Mouse (Mus musculus): ENCODE data around the gene Ice1. TPM values are rescaled to one million over a fixed set of nuclear protein-coding genes. Genes with fewer than 3 reads are reported as not detected.

The Ice1 gene
- polyA plus RNA-seq, 1 experiment from 2014 or later: 59.1 TPM

DNA sequence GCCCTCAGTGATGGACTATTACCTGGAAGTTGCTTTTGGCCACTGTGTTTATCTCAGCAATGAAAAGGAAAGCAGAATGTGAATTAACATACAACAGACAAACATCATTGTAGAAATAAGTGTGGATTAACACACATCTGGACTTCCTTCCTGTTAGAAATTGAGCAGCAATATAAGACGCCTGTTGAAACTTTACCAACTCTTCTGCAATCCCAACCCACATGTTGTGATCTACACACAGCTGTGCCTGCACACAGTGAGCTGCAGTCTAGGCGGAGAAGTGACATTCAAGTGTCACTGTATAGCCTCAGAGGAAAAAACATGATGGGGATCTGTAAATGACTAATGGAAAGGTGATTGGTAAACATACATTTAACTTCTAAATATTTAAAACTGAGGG, 69.5 kb downstream of the Ice1 start:
- no peak for ATAC-seq (ENCODE audit: low FRiP score, low TSS enrichment)
- Histone ChIP-seq H3K9ac (replicated peaks; ENCODE audit: low read length) (no peak overlapping the region), H3K4me2 (ENCODE audit: low read length) (no peak overlapping the region), H3K4me1 (ENCODE audit: control insufficient read depth, insufficient read depth, low read length) (no peaks in the 10 kb centered on the region), H3K9me3 (ENCODE audit: control insufficient read depth, low read length) (no peaks in the 10 kb centered on the region), H3K27me3 (ENCODE audit: control insufficient read depth, insufficient read depth, low read length) (no peaks in the 10 kb centered on the region), H3K27ac (replicated peaks; ENCODE audit: low read depth, low read length) (no peak overlapping the region), H3K36me3 (ENCODE audit: control insufficient read depth, insufficient read depth, low read length) (no peaks in the 10 kb centered on the region), H3K4me3 (replicated peaks; ENCODE audit: low read depth, low read length) (no peak overlapping the region)
- 90% methylated on average over 2 of the region's 2 CpGs for WGBS
- no peak for DNase-seq

DNA sequence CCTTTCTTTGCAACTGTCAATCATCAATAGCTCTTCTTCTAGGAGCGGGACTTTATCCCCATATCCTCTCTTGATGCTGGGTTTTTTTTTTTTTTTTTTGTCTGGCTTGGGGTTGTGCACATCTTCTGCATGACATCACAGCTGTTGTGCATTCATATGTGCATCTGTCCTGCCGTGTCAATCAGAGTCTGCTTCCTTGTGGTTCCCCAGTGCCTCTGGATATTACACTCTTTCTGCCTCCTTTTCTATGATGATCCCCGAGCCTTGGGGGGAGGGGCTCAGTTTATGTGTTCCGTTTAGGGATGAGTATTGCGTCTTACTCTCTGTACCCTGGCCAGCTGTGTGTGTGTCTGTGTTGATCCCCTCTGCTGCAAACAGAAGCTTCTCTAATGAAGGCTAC, 84.0 kb downstream of the Ice1 start:
- WGBS: 67% methylated on average over 5 of the region's 5 CpGs
- no peaks in the 10 kb centered on the region for H3K27me3 ChIP-seq (ENCODE audit: control insufficient read depth, insufficient read depth, low read length)
- H3K9ac ChIP-seq (replicated peaks; ENCODE audit: low read length): no peak overlapping the region
- no peaks in the 10 kb centered on the region for H3K9me3 ChIP-seq (ENCODE audit: control insufficient read depth, low read length)
- no peaks in the 10 kb centered on the region for H3K36me3 ChIP-seq (ENCODE audit: control insufficient read depth, insufficient read depth, low read length)
- ATAC-seq (ENCODE audit: low FRiP score, low TSS enrichment): no peak
- 0 out of 2 replicates have a peak, but pooled peaks cover 4% of the 10 kb centered on the region for H3K4me1 ChIP-seq (ENCODE audit: control insufficient read depth, insufficient read depth, low read length)
- no peak overlapping the region for H3K4me3 ChIP-seq (replicated peaks; ENCODE audit: low read depth, low read length)
- no peak overlapping the region for H3K4me2 ChIP-seq (ENCODE audit: low read length)
- DNase-seq: no peak
- H3K27ac ChIP-seq (replicated peaks; ENCODE audit: low read depth, low read length): no peak overlapping the region

DNA sequence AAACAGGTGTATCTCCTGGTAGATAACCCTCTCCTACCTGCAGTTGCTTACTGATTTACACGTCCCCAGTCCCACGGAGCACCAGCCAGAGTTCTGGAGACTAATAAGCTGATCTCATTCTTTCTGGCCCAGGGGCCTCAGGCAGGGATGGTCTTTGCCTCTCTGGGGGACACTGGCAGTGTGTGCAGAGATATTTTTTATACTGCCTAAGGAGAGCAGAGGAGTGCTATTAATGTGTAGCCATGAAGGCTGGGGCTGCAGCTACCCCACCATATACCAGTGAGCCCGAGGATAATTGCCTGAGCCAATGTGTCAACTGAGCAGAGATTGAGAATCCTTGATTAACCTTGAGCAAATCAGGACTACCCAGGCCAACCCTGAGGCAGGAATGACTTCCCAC, 90.0 kb downstream of the Ice1 start:
- Histone ChIP-seq H3K4me3 (replicated peaks; ENCODE audit: low read depth, low read length) (no peak overlapping the region), H3K36me3 (ENCODE audit: control insufficient read depth, insufficient read depth, low read length) (no peaks in the 10 kb centered on the region), H3K4me1 (ENCODE audit: control insufficient read depth, insufficient read depth, low read length) (peaks cover 8% of the 10 kb centered on the region), H3K27ac (replicated peaks; ENCODE audit: low read depth, low read length) (no peak overlapping the region), H3K27me3 (ENCODE audit: control insufficient read depth, insufficient read depth, low read length) (no peaks in the 10 kb centered on the region), H3K9me3 (ENCODE audit: control insufficient read depth, low read length) (no peaks in the 10 kb centered on the region), H3K9ac (replicated peaks; ENCODE audit: low read length) (no peak overlapping the region; the same call in 1 of the 2 replicates), H3K4me2 (ENCODE audit: low read length) (no peak overlapping the region)
- DNase-seq (peak; percentile 36), ATAC-seq (ENCODE audit: low FRiP score, low TSS enrichment) (no peak)
- WGBS: 20% methylated on average over 3 of the region's 3 CpGs

DNA sequence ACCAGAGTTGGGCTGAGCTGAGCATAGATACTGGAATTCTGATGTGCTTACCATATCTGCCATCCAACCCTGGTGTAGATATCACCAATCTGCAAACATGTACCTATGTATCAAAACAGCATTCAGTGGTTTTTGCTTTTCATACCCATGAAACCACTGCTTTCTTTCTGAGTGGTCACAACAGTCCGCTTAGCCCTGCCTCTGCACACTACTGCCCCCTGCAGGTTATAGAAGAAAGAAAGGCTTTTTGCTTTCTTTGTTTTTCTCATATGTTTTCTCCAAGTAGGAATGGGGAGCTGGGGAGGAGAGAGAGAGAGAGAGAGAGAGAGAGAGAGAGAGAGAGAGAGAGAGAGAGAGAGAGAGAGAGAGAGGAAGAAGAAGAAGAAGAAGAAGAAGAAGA, 92.2 kb downstream of the Ice1 start:
- no peak overlapping the region for H3K27ac ChIP-seq (replicated peaks; ENCODE audit: low read depth, low read length)
- H3K4me1 ChIP-seq (ENCODE audit: control insufficient read depth, insufficient read depth, low read length): peaks cover 8% of the 10 kb centered on the region
- no peaks in the 10 kb centered on the region for H3K27me3 ChIP-seq (ENCODE audit: control insufficient read depth, insufficient read depth, low read length)
- H3K4me2 ChIP-seq (ENCODE audit: low read length): no peak overlapping the region
- no peak for ATAC-seq (ENCODE audit: low FRiP score, low TSS enrichment)
- H3K9me3 ChIP-seq (ENCODE audit: control insufficient read depth, low read length): no peaks in the 10 kb centered on the region
- WGBS: 5% methylated on average over 1 of the region's 1 CpGs
- H3K36me3 ChIP-seq (ENCODE audit: control insufficient read depth, insufficient read depth, low read length): no peaks in the 10 kb centered on the region
- H3K4me3 ChIP-seq (replicated peaks; ENCODE audit: low read depth, low read length): no peak overlapping the region
- H3K9ac ChIP-seq (replicated peaks; ENCODE audit: low read length): no peak overlapping the region
- DNase-seq: peak; percentile 78

DNA sequence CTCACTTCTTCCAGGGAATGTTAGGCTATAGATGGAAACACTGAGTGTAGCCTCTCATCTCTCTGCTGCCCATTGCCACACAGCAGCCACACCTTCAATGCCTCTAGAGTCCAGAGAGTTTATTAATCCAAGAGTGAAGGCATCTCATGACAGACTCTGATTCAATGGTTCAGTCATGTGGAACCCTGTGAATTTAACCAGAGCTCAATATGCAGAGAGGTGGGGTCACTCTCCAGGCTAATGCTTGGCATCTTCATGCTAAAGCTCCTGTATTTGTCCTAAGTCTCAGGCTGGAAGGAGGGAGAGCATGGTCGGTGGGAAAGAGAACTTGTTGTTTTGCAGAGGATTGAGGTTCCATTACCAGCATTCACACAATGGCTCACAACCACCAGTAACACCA, 97.6 kb downstream of the Ice1 start:
- Histone ChIP-seq H3K4me1 (ENCODE audit: control insufficient read depth, insufficient read depth, low read length) (no peaks in the 10 kb centered on the region), H3K27ac (replicated peaks; ENCODE audit: low read depth, low read length) (no peak overlapping the region), H3K9ac (replicated peaks; ENCODE audit: low read length) (no peak overlapping the region), H3K4me2 (ENCODE audit: low read length) (no peak overlapping the region), H3K27me3 (ENCODE audit: control insufficient read depth, insufficient read depth, low read length) (no peaks in the 10 kb centered on the region), H3K9me3 (ENCODE audit: control insufficient read depth, low read length) (no peaks in the 10 kb centered on the region), H3K4me3 (replicated peaks; ENCODE audit: low read depth, low read length) (no peak overlapping the region), H3K36me3 (ENCODE audit: control insufficient read depth, insufficient read depth, low read length) (no peaks in the 10 kb centered on the region)
- DNase-seq (no peak), ATAC-seq (ENCODE audit: low FRiP score, low TSS enrichment) (no peak)
- WGBS: 63% methylated on average over 1 of the region's 1 CpGs

DNA sequence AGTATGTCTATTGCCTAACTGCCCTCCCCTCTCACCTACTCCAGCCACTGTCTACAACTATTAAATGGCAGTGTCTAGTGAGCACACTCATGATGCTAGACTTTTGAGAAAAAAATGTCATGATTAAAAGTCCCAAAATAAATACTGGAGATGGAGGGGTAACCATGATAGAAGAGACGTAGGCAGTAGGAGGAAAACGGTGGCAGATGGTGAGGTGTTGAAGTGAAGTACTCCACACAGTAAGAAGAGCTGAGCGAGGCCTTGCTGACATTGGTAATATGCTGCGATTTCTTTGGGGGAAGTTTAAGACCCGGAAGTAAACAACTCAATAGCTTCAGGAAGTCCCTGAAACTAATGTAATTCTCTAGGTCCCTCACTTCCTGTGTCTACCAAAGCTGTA, 104.0 kb downstream of the Ice1 start:
- H3K9ac ChIP-seq (replicated peaks; ENCODE audit: low read length): no peak overlapping the region
- H3K27me3 ChIP-seq (ENCODE audit: control insufficient read depth, insufficient read depth, low read length): no peaks in the 10 kb centered on the region
- no peak overlapping the region for H3K4me3 ChIP-seq (replicated peaks; ENCODE audit: low read depth, low read length)
- H3K9me3 ChIP-seq (ENCODE audit: control insufficient read depth, low read length): no peaks in the 10 kb centered on the region
- WGBS: 95% methylated on average over 5 of the region's 5 CpGs
- H3K36me3 ChIP-seq (ENCODE audit: control insufficient read depth, insufficient read depth, low read length): no peaks in the 10 kb centered on the region
- no peak for ATAC-seq (ENCODE audit: low FRiP score, low TSS enrichment)
- no peak for DNase-seq
- H3K4me2 ChIP-seq (ENCODE audit: low read length): no peak overlapping the region
- no peaks in the 10 kb centered on the region for H3K4me1 ChIP-seq (ENCODE audit: control insufficient read depth, insufficient read depth, low read length)
- no peak overlapping the region for H3K27ac ChIP-seq (replicated peaks; ENCODE audit: low read depth, low read length)

DNA sequence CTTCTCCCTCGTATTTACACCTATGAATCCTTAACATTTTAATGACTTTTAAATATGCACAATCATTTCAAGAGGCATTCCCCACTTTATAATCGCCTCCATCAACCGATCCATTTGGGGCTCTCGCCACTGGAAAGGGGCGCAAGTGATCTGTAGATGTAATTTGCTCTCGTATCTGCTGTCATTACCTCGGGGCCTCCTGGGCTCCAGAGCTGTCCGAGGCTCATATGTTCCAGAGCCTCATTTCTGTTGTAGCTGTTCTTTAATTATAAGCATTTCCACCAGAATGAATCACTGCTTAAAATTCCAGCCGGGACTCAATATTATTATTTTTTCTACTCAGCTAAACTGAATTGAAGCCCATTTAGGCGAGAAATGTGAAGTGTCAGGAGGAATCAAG, 104.7 kb downstream of the Ice1 start:
- Histone ChIP-seq H3K4me3 (replicated peaks; ENCODE audit: low read depth, low read length) (no peak overlapping the region), H3K4me1 (ENCODE audit: control insufficient read depth, insufficient read depth, low read length) (no peaks in the 10 kb centered on the region), H3K27me3 (ENCODE audit: control insufficient read depth, insufficient read depth, low read length) (no peaks in the 10 kb centered on the region), H3K4me2 (ENCODE audit: low read length) (no peak overlapping the region), H3K36me3 (ENCODE audit: control insufficient read depth, insufficient read depth, low read length) (no peaks in the 10 kb centered on the region), H3K27ac (replicated peaks; ENCODE audit: low read depth, low read length) (no peak overlapping the region), H3K9ac (replicated peaks; ENCODE audit: low read length) (no peak overlapping the region), H3K9me3 (ENCODE audit: control insufficient read depth, low read length) (no peaks in the 10 kb centered on the region)
- WGBS: 65% methylated on average over 10 of the region's 10 CpGs
- DNase-seq (no peak), ATAC-seq (ENCODE audit: low FRiP score, low TSS enrichment) (no peak)

DNA sequence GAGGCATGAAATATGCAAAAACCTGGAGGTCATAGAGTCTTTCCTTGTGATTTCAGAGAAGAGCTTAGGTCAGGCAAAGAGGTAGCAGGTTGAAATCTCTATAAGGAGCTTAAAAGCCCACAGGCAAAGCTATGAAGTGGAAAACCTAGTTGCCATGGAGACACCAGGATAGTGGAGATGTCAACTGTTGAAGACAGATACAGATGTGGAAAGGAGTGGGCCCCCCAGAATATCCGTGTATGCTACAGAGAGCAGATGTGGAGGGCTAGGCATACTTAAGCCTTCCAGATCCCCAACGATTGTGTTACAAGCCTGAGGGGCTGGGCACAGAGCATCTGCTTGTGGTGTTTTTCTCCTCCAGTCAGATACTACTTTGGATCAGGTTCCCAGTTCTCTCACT, 119.8 kb downstream of the Ice1 start:
- Histone ChIP-seq H3K9me3 (ENCODE audit: control insufficient read depth, low read length) (no peaks in the 10 kb centered on the region), H3K27me3 (ENCODE audit: control insufficient read depth, insufficient read depth, low read length) (no peaks in the 10 kb centered on the region), H3K4me1 (ENCODE audit: control insufficient read depth, insufficient read depth, low read length) (no peaks in the 10 kb centered on the region), H3K4me2 (ENCODE audit: low read length) (no peak overlapping the region), H3K36me3 (ENCODE audit: control insufficient read depth, insufficient read depth, low read length) (no peaks in the 10 kb centered on the region), H3K9ac (replicated peaks; ENCODE audit: low read length) (no peak overlapping the region), H3K4me3 (replicated peaks; ENCODE audit: low read depth, low read length) (no peak overlapping the region), H3K27ac (replicated peaks; ENCODE audit: low read depth, low read length) (no peak overlapping the region)
- DNase-seq: peak; percentile 51
- ATAC-seq (ENCODE audit: low FRiP score, low TSS enrichment): no peak
- 25% methylated on average over 2 of the region's 2 CpGs for WGBS

DNA sequence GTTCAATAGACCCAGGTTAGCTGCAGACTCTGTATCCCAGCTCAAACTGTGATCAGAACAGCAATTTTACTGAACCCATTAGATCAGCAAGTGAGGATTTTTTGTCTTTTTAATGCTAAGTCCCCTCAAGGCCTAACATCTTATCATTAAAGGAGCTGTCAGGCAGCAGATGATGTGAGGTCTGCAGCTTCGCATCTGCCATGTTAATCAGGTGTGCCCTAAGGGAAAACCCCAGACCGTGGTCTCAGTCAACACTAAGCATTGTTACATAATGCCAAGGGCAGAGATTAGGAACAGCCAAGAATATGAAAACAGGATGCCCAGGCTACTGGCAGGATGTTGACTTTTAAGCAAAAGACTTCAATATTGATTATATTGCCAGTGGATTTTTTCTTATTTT, 122.4 kb downstream of the Ice1 start:
- ATAC-seq (ENCODE audit: low FRiP score, low TSS enrichment) (no peak), DNase-seq (peak; percentile 63)
- Histone ChIP-seq H3K9ac (replicated peaks; ENCODE audit: low read length) (no peak overlapping the region), H3K27me3 (ENCODE audit: control insufficient read depth, insufficient read depth, low read length) (no peaks in the 10 kb centered on the region), H3K36me3 (ENCODE audit: control insufficient read depth, insufficient read depth, low read length) (no peaks in the 10 kb centered on the region), H3K4me2 (ENCODE audit: low read length) (no peak overlapping the region), H3K4me3 (replicated peaks; ENCODE audit: low read depth, low read length) (no peak overlapping the region), H3K9me3 (ENCODE audit: control insufficient read depth, low read length) (no peaks in the 10 kb centered on the region), H3K4me1 (ENCODE audit: control insufficient read depth, insufficient read depth, low read length) (no peaks in the 10 kb centered on the region), H3K27ac (replicated peaks; ENCODE audit: low read depth, low read length) (peak overlapping the region; percentile 49; the same call in 1 of the 2 replicates)
- 21% methylated on average over 2 of the region's 2 CpGs for WGBS

Data from midbrain, embryonic 14.5 days (tissue).